Mouse (Mus musculus) CH12.LX (cell line): ENCODE data around the gene Gm1673.

ENCODE experiments used
- BHLHE40 ChIP-seq: IDR thresholded peaks from 2 replicates; pipeline ENCODE4 v1.6.1; 2011; ENCODE audit warnings: mild to moderate bottlenecking, low read depth, low read length, improper control_type of control experiment
- CTCF ChIP-seq, 2 experiments: IDR thresholded peaks in 1 of 2; conservative IDR thresholded peaks in 1 of 2; 2 replicates each; pipeline ENCODE4 v1.5.1; 2011 to 2012; ENCODE audit warnings: low read depth in 2 of 2, low read length in 2 of 2, improper control_type of control experiment in 1 of 2, inconsistent platforms in 1 of 2, mild to moderate bottlenecking in 1 of 2, moderate library complexity in 1 of 2
- E2F4 ChIP-seq: IDR thresholded peaks from 2 replicates; pipeline ENCODE4 v1.6.1; 2011; ENCODE audit warnings: low read depth, low read length, improper control_type of control experiment; ENCODE audit not compliant: insufficient replicate concordance
- EP300 ChIP-seq: IDR thresholded peaks from 2 replicates; pipeline ENCODE4 v1.6.1; 2011; ENCODE audit warnings: low read length, improper control_type of control experiment
- HCFC1 ChIP-seq: IDR thresholded peaks from 2 replicates; pipeline ENCODE4 v1.6.1; 2012; ENCODE audit warnings: low read depth, mild to moderate bottlenecking, inconsistent platforms, low read length, improper control_type of control experiment
- JUND ChIP-seq: conservative IDR thresholded peaks from 2 replicates; pipeline ENCODE4 v1.6.1; 2011; ENCODE audit warnings: low read depth, low read length, improper control_type of control experiment
- KAT2A ChIP-seq: IDR thresholded peaks from 2 replicates; pipeline ENCODE4 v1.6.1; 2012; ENCODE audit warnings: low read length, improper control_type of control experiment, inconsistent platforms; ENCODE audit not compliant: insufficient replicate concordance
- MAX ChIP-seq: IDR thresholded peaks from 2 replicates; pipeline ENCODE4 v1.6.1; 2011; ENCODE audit warnings: low read length, improper control_type of control experiment
- MYC ChIP-seq: IDR thresholded peaks from 2 replicates; pipeline ENCODE4 v1.6.1; 2011; ENCODE audit warnings: low read depth, mild to moderate bottlenecking, improper control_type of control experiment, low read length
- POLR2A ChIP-seq: IDR thresholded peaks from 2 replicates; pipeline ENCODE4 v1.6.1; 2011; ENCODE audit warnings: low read depth, mild to moderate bottlenecking, improper control_type of control experiment, low read length
- SMC3 ChIP-seq: IDR thresholded peaks from 2 replicates; pipeline ENCODE4 v1.6.1; 2011; ENCODE audit warnings: low read depth, low read length, improper control_type of control experiment
- TCF12 ChIP-seq: IDR thresholded peaks from 2 replicates; pipeline ENCODE4 v1.6.1; 2014; ENCODE audit warnings: low read depth, mild to moderate bottlenecking, inconsistent platforms, low read length, improper control_type of control experiment
- USF2 ChIP-seq: conservative IDR thresholded peaks from 2 replicates; pipeline ENCODE4 v1.6.1; 2011; ENCODE audit warnings: low read depth, low read length, improper control_type of control experiment
- ZC3H11A ChIP-seq: IDR thresholded peaks from 2 replicates; pipeline ENCODE4 v1.6.1; 2012; ENCODE audit warnings: low read depth, mild to moderate bottlenecking, inconsistent platforms, low read length, improper control_type of control experiment

- TF ChIP-seq CTCF (conservative IDR thresholded peaks at IDR 0.05 in 1 of 2, IDR thresholded peaks at IDR 0.05 in 1 of 2; ENCODE audit: low read depth in 2 of 2, low read length in 2 of 2) (no peak), MYC (no peak), SMC3 (no peak), ZC3H11A (no peak), POLR2A (no peak), USF2 (no peak), TCF12 (no peak), HCFC1 (no peak), EP300 (no peak), MAX (no peak), JUND (no peak), BHLHE40 (no peak), E2F4 (no peak), KAT2A (no peak)
These were observed 8.5 kb upstream of the Gm1673 start for GRCm38 (mm10) chr5:33974736-33975135.
